Mouse (Mus musculus) retina, postnatal 1 day (tissue): ENCODE measurements at regions not wholly inside any gene's neighbourhood (a gene's known extent, or its start where the extent isn't known, plus 50 kb on each side); places are given as distances from the start of the nearest gene placed in this dataset.

Source experiments
- DNase-seq: peaks from one replicate; pipeline ENCODE4 v3.0.0-alpha.2; 2012

DNA sequence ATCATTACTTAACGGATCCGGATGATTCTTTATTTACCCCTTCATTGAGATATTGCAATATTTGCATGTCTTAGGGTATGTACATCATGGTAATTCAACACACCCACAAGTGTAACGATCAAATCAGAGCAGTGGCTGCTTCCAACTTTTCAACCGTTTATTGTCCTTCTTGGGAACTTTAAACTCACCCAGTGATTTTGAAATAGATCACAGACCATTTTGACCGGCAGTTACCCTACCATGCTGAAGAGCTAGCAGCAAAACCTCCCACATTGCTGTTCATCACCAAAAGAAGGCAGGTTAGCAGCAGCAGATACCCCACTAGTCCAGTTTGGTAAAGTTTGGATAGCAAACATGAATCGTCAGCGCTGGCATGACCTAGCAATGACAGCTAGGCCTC lies 130.2 kb upstream of the Nfe2l3 start:
- DNase-seq = no peak

- no peak for DNase-seq
These were observed 114.1 kb upstream of the Nfe2l3 start for GRCm38 (mm10) chr6:51318341-51318740.

GRCm38 (mm10) chr6:51320019-51320418 lies 112.5 kb upstream of the Nfe2l3 start:
- DNase-seq = no peak

DNA sequence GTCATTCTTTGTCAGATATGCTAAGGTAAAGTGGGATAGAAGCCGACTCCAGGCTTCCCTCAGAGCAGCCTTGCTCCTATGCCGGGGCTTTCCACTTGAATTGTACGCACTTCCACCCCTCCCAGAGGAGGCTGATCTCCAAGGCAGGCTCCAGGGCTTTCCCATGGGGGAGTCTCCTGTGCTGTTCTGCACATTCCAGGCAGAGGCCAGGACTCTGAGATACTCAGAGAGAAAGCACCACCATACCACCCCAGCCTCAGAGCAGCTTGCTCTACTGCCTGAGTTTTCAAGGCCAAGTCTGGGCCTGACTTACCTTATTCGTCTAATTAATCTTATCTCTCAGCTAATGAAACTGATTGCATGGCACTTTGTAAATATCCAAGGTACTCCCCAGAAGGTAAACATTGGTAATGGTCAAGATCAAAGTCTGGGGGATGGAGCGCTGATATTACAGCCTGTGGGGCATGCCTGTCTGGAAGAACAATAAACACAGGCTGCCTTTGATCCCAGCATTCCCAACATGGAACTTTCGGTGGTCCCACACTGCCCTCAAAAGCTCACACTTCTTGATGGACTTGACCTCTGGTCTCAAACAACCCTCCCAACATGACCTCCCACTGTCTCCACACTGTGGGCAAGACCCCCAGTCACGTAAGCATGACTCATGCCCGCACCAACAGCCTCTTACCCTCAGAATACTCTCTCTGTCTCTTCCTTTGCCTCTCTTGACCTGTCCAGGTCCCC lies 111.6 kb upstream of the Nfe2l3 start:
- no peak for DNase-seq

GRCm38 (mm10) chr6:51326103-51326829 lies 106.2 kb upstream of the Nfe2l3 start:
- no peak for DNase-seq

DNA sequence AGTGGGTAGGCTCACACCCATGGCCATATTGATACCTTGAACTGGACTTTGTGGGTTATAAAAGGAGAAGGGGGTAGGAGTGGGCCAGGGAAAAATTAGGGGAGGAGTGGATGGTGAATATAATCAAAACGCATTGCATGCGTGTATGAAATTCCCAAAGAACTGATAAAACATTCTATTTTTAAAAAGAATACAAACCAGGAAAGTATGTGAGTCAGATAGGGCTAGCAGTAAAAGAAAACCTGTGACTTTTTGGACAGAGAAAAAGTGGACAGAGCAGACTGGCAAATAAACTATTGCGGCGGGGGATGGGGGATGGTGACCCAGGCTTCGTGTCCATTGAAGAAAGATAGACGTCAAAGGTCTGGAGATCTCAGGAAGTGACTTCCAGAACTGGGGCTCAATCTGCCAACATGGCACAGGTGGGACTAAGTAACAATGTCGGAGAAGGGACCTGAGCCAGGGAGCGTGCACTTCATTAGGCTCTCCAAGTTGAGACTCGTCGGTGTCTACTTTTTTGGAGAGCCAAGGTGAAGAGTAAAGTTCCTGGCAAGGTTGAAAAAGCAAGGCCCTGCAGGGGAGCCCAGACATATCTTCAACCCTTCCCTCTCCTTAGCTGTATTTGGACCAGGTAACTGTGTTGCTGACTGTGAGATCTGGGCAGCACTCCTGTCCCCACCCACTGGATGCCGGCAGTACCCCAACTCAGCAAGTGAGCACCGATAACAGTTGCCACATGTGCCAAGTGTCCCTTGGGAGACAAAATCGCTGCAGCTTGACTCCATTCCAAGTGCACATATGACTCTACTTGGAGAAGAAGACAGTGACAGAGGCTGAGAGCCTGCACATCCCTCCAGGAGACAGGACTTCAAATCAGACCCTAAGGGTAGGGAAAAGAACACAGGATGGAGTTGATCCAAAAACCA lies 103.1 kb upstream of the Nfe2l3 start:
- no peak for DNase-seq

DNA sequence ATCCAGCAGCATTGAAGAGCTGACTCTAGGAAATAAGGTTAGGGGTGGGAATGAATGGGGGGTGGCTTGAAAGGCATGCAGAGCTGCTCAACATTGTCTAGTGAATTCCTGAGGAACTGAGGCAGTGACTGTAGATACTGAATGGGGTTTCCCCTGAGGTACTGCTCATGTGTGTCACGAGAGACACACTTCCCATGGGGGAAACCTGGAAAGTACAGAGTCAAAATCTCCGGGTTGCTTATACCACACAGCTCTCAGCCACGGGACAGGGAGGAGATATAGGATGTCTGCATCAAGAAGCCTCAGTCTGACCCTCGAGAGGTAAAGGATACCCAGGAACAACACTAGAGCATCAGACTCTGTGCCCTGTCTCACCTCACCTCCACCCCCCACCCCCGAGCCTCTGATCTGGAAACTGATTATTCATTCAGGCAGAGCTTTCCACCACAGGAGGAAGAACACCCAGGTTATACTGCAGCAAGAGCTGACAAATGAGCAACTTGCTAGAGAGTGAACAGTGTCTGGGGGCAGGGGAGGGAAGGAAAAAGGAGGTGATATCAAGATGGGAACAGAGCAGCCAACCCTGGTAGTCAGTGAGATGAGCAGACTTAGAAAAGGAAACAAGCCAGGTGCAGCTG lies 102.3 kb upstream of the Nfe2l3 start:
- no peak for DNase-seq

DNA sequence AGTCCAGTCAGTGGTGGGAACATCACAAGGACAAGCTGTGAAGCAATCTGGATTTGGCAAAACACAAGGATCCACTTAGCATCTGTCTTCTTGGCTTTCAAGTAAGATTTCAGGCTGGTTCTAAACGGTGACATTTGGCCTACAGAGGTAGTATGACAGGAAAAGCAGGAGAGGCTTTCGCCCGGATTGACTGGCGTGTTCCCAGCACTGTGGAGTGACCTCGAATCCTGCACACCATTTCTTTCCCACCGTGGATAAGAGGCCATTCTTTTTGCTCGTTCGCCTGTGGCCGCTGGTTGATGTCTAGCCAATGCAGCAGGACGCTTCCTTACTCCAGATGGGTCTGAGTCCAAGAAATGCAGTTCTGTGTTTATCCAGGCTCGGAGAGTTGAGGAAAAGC lies 99.6 kb upstream of the Nfe2l3 start:
- no peak for DNase-seq

DNA sequence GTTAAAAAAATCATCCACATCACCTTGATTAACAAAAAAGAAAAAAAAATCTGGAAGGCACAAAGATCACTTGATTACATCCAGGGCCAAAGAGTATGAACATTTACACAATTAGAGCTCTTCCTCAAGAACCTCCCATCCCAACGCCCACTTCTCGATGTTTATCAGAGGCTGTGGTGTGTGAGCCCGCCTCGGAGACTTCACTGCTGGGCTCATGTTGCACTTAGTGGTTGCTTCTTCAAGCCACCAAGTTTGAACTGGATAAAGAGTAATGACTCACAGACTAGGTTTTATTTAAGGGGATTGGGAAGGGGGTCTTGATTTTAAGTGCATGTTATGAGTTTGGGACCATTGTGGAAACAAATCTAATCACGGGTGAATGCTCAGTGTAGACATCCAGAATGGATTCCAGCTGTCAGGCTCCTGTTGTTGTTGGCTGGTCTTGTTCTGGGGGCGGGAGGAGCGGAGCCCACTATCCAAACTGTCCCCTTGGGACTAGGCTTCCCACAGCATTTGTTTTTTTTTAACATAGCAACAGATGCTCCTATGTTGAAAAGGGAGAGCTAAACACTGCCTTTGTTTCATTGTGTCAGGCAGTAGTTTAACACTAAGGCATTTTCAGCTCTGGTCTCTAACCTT lies 98.6 kb upstream of the Nfe2l3 start:
- no peak for DNase-seq

GRCm38 (mm10) chr6:51335314-51335713 lies 97.2 kb upstream of the Nfe2l3 start:
- DNase-seq = no peak

DNA sequence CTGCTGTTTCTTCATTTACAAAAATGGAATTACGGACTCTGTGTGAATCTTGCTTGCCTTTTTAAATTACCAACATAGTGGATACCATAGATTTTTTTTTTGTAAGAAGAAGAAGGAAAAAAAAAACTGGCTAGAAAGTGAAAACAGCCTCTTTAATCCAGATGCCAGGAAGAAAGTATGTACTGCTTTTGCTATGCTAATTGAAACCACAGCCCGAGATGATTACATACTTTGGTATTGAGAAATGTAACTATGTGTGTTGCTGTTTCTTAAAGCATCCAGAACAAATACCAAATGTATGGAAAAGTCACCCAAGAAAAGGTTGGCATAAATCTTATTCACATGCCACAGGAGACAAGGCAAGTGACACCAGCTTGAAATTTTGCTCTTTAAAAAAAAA lies 93.2 kb upstream of the Nfe2l3 start:
- no peak for DNase-seq

GRCm38 (mm10) chr6:51347721-51348120 lies 84.7 kb upstream of the Nfe2l3 start:
- no peak for DNase-seq

DNA sequence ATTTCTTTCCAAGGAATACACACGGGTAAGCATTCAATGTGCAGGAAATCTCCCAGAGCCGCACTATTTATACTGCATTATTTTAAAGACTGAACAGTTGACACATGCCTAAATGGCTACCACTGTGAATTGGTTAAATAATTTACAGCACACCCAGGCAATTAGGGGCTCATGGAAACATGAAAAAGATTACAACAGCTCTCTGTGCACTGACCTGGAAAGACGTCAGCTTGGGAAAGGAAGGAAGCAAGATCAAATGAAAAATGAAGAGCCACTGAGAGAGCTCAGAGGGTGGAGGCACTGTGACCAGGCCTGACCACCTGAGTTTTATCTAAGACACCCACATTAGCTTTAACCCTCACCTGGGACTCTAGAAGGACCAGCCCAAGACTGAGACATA lies 82.7 kb upstream of the Nfe2l3 start:
- peak; percentile 82 for DNase-seq

GRCm38 (mm10) chr6:51355041-51355440 lies 77.4 kb upstream of the Nfe2l3 start:
- no peak for DNase-seq

GRCm38 (mm10) chr6:51361611-51362180 lies 70.8 kb upstream of the Nfe2l3 start:
- no peak for DNase-seq

- DNase-seq = peak; percentile 81
These were observed 69.8 kb upstream of the Nfe2l3 start for GRCm38 (mm10) chr6:51362475-51363226.

GRCm38 (mm10) chr6:51364776-51365175 lies 67.7 kb upstream of the Nfe2l3 start:
- peak; percentile 79 for DNase-seq

GRCm38 (mm10) chr6:51369771-51370170 lies 62.7 kb upstream of the Nfe2l3 start:
- DNase-seq = no peak

DNA sequence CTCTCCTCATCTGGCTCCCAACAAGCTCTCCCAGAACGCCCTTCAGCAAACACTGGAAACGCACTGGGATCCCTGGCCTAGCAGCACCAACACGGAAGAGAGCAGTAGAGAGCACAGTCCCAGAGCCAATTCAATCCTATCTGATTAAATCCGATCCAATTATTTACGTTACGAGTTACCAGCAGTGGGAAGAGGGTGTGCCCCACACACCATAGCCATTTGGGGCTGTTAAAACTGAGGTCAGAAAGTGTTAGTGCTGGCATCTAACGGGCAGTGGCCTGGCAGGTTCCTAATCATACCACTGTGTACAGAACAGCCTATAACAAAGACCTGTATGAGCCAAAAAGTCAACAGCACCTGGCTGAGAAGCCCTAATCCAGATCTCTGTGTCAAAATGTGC lies 60.1 kb upstream of the Nfe2l3 start:
- no peak for DNase-seq

- no peak for DNase-seq
These were observed 54.0 kb upstream of the Nfe2l3 start for GRCm38 (mm10) chr6:51378436-51378835.

DNA sequence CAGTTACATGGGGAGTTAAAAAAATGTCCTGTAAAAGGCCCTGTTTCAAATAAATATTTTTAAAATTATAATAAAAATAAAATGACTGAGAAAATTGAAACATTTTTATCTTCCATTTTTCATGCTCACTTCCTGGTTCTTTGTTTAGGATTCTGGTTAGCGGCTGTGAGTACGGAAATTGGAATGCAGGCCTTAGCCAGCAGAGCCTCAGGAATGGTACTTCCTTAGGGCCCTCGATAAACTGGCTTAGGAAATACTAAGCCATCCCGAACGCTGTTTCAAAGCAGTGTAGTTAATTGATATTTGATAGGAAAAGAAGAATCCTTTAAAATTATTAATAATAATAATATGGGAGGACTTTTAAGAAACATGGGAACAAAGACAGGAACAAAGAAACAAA lies 53.4 kb upstream of the Nfe2l3 start:
- DNase-seq = no peak
